Mouse (Mus musculus) heart, embryonic 12.5 days (tissue): Measurements from ENCODE around the gene Soat1. TPM values are rescaled to one million over a fixed set of nuclear protein-coding genes. Genes with fewer than 3 reads are reported as not detected.
A peak's percentile ranks its signal among the peaks of the same experiment; 100 is the strongest.
"Not testable (repeated sequence)": the region's sequence is repeated elsewhere in the genome, so short reads cannot be mapped to it uniquely, and the experiment has no call there.

ENCODE experiments used
- ATAC-seq: fragments of 200-750 bp; cut with Nextera tagmentation; 2 replicates; pipeline ENCODE4 v1.8.0; 2017; ENCODE audit warnings: moderate TSS enrichment, moderate library complexity; ENCODE audit not compliant: insufficient number of reproducible peaks, low FRiP score
- H3K27ac ChIP-seq: fragments of 300-500 bp; sonication (generic); 2 replicates; pipeline ENCODE4 v1.5.1; 2016; ENCODE audit warnings: mild to moderate bottlenecking, moderate library complexity; ENCODE audit not compliant: poor library complexity, severe bottlenecking
- H3K27me3 ChIP-seq: fragments of 300-500 bp; sonication (generic); replicated peaks from 2 replicates; pipeline ENCODE4 v1.6.1; 2016; ENCODE audit warnings: mild to moderate bottlenecking, moderate library complexity
- H3K36me3 ChIP-seq: fragments of 300-500 bp; sonication (generic); 2 replicates; pipeline ENCODE4 v1.6.1; 2016; ENCODE audit warnings: mild to moderate bottlenecking, moderate library complexity
- H3K4me1 ChIP-seq: fragments of 300-500 bp; sonication (generic); replicated peaks from 2 replicates; pipeline ENCODE4 v1.6.1; 2016; ENCODE audit warnings: mild to moderate bottlenecking
- H3K4me2 ChIP-seq: fragments of 300-500 bp; sonication (generic); 2 replicates; pipeline ENCODE4 v1.6.1; 2016; ENCODE audit warnings: mild to moderate bottlenecking, moderate library complexity
- H3K4me3 ChIP-seq: fragments of 300-500 bp; sonication (generic); 2 replicates; pipeline ENCODE4 v1.5.1; 2016; ENCODE audit warnings: mild to moderate bottlenecking
- H3K9ac ChIP-seq: fragments of 300-500 bp; sonication (generic); 2 replicates; pipeline ENCODE4 v1.6.1; 2016; ENCODE audit warnings: mild to moderate bottlenecking, moderate library complexity
- H3K9me3 ChIP-seq: fragments of 300-500 bp; sonication (generic); replicated peaks from 2 replicates; pipeline ENCODE4 v1.6.1; 2016; ENCODE audit warnings: mild to moderate bottlenecking, moderate library complexity
- WGBS: fragments of 180-500 bp; shearing (Covaris S2); methylation state at CpG from one replicate; pipeline ENCODE4 v1.1.7; 2016; 5-methylcytosine and 5-hydroxymethylcytosine counted together
- polyA plus RNA-seq: library from polyadenylated mRNA; unstranded; fragments of >200 nt; fragmentation: Nextera tagmentation; extraction: Ambion mirVana; gene quantifications from 2 replicates; pipeline ENCODE4 v1.2.1, GENCODE M21; 2016

The Soat1 gene
- polyA plus RNA-seq, 1 experiment from 2014 or later, result 48.9 TPM

DNA sequence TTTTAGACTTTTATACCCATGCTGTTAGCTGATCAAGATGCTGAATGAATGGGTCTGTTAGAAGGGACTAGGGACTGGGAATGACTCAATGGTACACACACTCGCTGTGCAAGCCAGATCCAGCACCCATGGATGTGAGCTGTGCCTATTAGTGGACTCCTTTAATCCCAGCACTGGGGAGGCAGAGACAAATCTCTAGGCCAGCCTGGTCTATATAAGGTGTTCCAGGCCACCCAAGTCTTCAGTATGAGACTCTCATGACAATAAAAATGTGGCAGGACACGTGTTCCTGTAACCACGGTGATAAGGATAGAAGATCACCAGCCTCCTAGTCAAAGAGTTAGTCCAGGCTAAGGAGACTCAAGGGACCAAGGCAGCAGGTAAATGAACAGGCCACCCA is 50.1 kb downstream of the Soat1 start:
- peaks cover 13% of the 10 kb centered on the region for H3K36me3 ChIP-seq
- no peak overlapping the region for H3K9ac ChIP-seq
- H3K27ac ChIP-seq, result no peak overlapping the region
- no peak overlapping the region for H3K4me3 ChIP-seq
- no peaks in the 10 kb centered on the region for H3K27me3 ChIP-seq
- no peaks in the 10 kb centered on the region for H3K9me3 ChIP-seq
- no peak for ATAC-seq
- no peak overlapping the region for H3K4me2 ChIP-seq
- 79% methylated on average over 3 of the region's 3 CpGs for WGBS
- H3K4me1 ChIP-seq, result no peaks in the 10 kb centered on the region

DNA sequence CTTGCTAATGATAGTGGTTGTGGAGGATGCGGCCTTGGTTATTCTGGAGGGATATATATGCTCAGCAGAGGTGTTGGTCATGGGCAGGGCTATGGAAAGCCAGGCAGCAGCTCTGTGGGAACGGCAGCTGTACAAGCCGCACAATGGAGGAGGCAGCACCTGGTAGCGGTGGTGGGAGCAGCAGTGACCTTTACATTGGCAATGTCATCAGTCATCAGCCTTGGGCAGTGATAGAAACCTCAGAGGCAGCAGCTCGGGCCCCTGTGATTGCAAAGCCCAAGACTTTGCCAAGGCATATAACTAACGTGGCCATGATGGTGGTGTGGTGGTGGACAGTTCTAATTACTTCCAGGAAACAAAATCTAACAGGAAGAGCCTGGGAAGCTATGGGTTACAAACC is 50.6 kb downstream of the Soat1 start:
- Histone ChIP-seq H3K27me3 (no peaks in the 10 kb centered on the region), H3K4me2 (no peak overlapping the region), H3K9ac (no peak overlapping the region), H3K4me1 (no peaks in the 10 kb centered on the region), H3K27ac (no peak overlapping the region), H3K4me3 (no peak overlapping the region), H3K36me3 (peaks cover 8% of the 10 kb centered on the region), H3K9me3 (no peaks in the 10 kb centered on the region)
- no peak for ATAC-seq
- 79% methylated on average over 6 of the region's 6 CpGs for WGBS

DNA sequence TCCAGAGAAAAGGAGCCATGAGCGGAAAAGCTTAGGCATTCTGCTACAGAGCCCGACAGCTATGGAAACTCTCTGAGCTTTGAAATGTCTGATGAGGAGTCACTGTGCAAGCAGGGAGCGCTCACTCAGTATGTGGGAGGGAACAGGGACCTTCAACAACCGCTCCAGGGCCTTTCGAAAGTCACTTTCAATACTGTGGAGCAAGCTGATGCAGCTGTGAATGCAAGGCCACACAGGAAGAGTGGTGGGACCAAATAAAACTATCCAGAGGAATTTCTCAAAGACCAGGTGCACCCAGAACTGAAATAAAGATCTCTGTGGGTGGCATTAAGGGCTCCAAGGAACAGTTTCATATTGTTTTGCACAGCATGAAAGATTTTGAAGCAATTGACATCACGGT is 51.3 kb downstream of the Soat1 start:
- no peak for ATAC-seq
- H3K27me3 ChIP-seq, result no peaks in the 10 kb centered on the region
- H3K9me3 ChIP-seq, result no peaks in the 10 kb centered on the region
- H3K4me1 ChIP-seq, result no peaks in the 10 kb centered on the region
- H3K9ac ChIP-seq, result no peak overlapping the region
- H3K27ac ChIP-seq, result no peak overlapping the region
- no peak overlapping the region for H3K4me3 ChIP-seq
- WGBS, result 67% methylated on average over 6 of the region's 6 CpGs
- no peak overlapping the region for H3K4me2 ChIP-seq
- peaks cover 8% of the 10 kb centered on the region; the same call in 1 of the 2 replicates for H3K36me3 ChIP-seq

GRCm38 (mm10) chr1:156420671-156421297 is 53.3 kb downstream of the Soat1 start, which contains the start of gene Axdnd1:
Gene Axdnd1, minus strand, starts transcription at chr1:156421159.
- Histone ChIP-seq H3K4me2 (peak within 1 kb of the TSS; percentile 67), H3K4me3 (peak within 1 kb of the TSS; percentile 65), H3K36me3 (peaks cover 4% of the 10 kb centered on the region; the same call in 1 of the 2 replicates), H3K9ac (peak within 1 kb of the TSS; percentile 55), H3K27ac (no peak within 1 kb of the TSS; the same call in 1 of the 2 replicates), H3K27me3 (no peaks in the 10 kb centered on the region), H3K9me3 (peaks cover 6% of the 10 kb centered on the region; the same call in 1 of the 2 replicates), H3K4me1 (no peaks in the 10 kb centered on the region)
- under 1% methylated on average over 43 of the region's 44 CpGs for WGBS
- ATAC-seq, result peak; percentile 94

- Histone ChIP-seq H3K4me2 (no peak overlapping the region), H3K9me3 (peaks cover 6% of the 10 kb centered on the region; the same call in 1 of the 2 replicates), H3K36me3 (no peaks in the 10 kb centered on the region), H3K27me3 (no peaks in the 10 kb centered on the region), H3K4me3 (no peak overlapping the region), H3K9ac (no peak overlapping the region), H3K4me1 (no peaks in the 10 kb centered on the region), H3K27ac (no peak overlapping the region)
- 67% methylated on average over 4 of the region's 4 CpGs for WGBS
- no peak for ATAC-seq
These were observed 56.0 kb downstream of the Soat1 start for GRCm38 (mm10) chr1:156418170-156418569.

- 59% methylated on average over 4 of the region's 4 CpGs for WGBS
- H3K4me1 ChIP-seq, result 0 out of 2 replicates have a peak, but pooled peaks cover 5% of the 10 kb centered on the region
- H3K9me3 ChIP-seq, result peaks cover 3% of the 10 kb centered on the region; the same call in 1 of the 2 replicates
- no peak overlapping the region for H3K4me3 ChIP-seq
- no peak overlapping the region for H3K9ac ChIP-seq
- no peak for ATAC-seq
- no peaks in the 10 kb centered on the region for H3K27me3 ChIP-seq
- H3K4me2 ChIP-seq, result no peak overlapping the region
- no peak overlapping the region for H3K27ac ChIP-seq
- H3K36me3 ChIP-seq, result no peaks in the 10 kb centered on the region
These were observed 65.6 kb downstream of the Soat1 start for GRCm38 (mm10) chr1:156408521-156408920.

- Histone ChIP-seq H3K9me3 (peaks cover 3% of the 10 kb centered on the region; the same call in 1 of the 2 replicates), H3K9ac (no peak overlapping the region), H3K27me3 (no peaks in the 10 kb centered on the region), H3K4me1 (0 out of 2 replicates have a peak, but pooled peaks cover 5% of the 10 kb centered on the region), H3K4me3 (no peak overlapping the region), H3K4me2 (no peak overlapping the region), H3K36me3 (no peaks in the 10 kb centered on the region), H3K27ac (no peak overlapping the region)
- ATAC-seq, result no peak
- WGBS, result 30% methylated on average over 3 of the region's 3 CpGs
These were observed 66.1 kb downstream of the Soat1 start for GRCm38 (mm10) chr1:156408004-156408403.

DNA sequence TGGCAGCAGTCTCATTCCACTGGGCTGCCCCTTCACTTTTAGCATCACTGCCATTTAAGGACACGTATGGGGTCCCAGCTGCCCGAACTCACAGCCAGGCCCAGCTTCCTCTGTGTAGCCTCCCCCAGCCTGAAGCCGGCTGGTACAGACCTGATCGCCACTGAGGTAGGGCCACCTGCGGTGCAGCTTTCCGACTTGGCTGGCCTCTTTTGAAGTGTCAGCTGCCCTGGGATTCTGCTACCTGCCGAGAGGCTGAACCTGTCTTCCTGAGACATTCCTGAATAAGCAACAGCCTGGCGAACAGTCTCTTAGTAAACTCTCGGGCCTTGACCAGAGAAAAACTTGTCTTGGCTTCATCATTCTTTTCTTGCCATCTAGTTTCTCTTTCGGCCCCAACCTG is 70.9 kb downstream of the Soat1 start:
- WGBS, result 52% methylated on average over 10 of the region's 10 CpGs

DNA sequence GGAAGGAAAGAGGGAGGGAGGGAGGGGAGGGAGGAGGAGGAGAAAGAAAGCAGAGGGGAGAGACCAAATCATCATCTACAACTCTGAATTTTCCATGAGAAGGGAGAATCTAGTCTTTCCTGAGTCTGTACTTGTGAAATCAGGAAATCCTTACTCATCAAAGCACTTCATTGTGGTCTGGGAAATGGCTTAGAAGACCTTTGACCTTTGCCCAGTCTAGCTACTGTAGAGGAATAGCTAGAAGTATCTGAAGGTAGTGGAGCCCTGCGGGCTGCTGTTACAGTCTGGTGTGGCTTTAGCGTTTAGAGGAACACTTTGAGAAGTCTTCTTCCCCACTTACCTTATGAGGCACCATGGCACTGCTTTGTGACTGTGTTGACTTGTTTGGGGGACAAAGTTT is 71.6 kb downstream of the Soat1 start:
- no peaks in the 10 kb centered on the region for H3K4me1 ChIP-seq
- peaks cover 8% of the 10 kb centered on the region; the same call in 1 of the 2 replicates for H3K9me3 ChIP-seq
- 42% methylated on average over 2 of the region's 2 CpGs for WGBS
- no peak overlapping the region for H3K4me3 ChIP-seq
- H3K36me3 ChIP-seq, result no peaks in the 10 kb centered on the region
- H3K27me3 ChIP-seq, result no peaks in the 10 kb centered on the region
- no peak overlapping the region for H3K27ac ChIP-seq
- ATAC-seq, result no peak
- H3K4me2 ChIP-seq, result no peak overlapping the region
- no peak overlapping the region for H3K9ac ChIP-seq

More for the DNA sequence above, 70.9 kb downstream of the Soat1 start:
- Histone ChIP-seq H3K27ac (no peak overlapping the region), H3K4me3 (no peak overlapping the region), H3K36me3 (no peaks in the 10 kb centered on the region), H3K9ac (no peak overlapping the region), H3K4me1 (0 out of 2 replicates have a peak, but pooled peaks cover 3% of the 10 kb centered on the region), H3K27me3 (no peaks in the 10 kb centered on the region), H3K4me2 (no peak overlapping the region), H3K9me3 (peaks cover 8% of the 10 kb centered on the region; the same call in 1 of the 2 replicates)
- ATAC-seq, result no peak

GRCm38 (mm10) chr1:156400159-156400558 is 74.0 kb downstream of the Soat1 start:
- H3K27ac ChIP-seq, H3K36me3 ChIP-seq, H3K27me3 ChIP-seq, H3K4me2 ChIP-seq, ATAC-seq, H3K4me3 ChIP-seq, H3K4me1 ChIP-seq, H3K9me3 ChIP-seq, H3K9ac ChIP-seq: not testable (repeated sequence)
- 41% methylated on average over 3 of the region's 3 CpGs for WGBS

- no peak overlapping the region for H3K4me2 ChIP-seq
- H3K27me3 ChIP-seq, result no peaks in the 10 kb centered on the region
- no peaks in the 10 kb centered on the region for H3K9me3 ChIP-seq
- no peak overlapping the region for H3K9ac ChIP-seq
- no peak overlapping the region for H3K4me3 ChIP-seq
- 44% methylated on average over 4 of the region's 4 CpGs for WGBS
- H3K36me3 ChIP-seq, result no peaks in the 10 kb centered on the region
- ATAC-seq, result no peak
- no peak overlapping the region for H3K27ac ChIP-seq
- 0 out of 2 replicates have a peak, but pooled peaks cover 3% of the 10 kb centered on the region for H3K4me1 ChIP-seq
These were observed 81.0 kb downstream of the Soat1 start for GRCm38 (mm10) chr1:156393148-156393547.

- WGBS, result 61% methylated on average over 3 of the region's 3 CpGs
- no peak overlapping the region for H3K4me2 ChIP-seq
These were observed 87.3 kb downstream of the Soat1 start for GRCm38 (mm10) chr1:156386880-156387279.

More at GRCm38 (mm10) chr1:156386880-156387279, 87.3 kb downstream of the Soat1 start:
- Histone ChIP-seq H3K36me3 (no peaks in the 10 kb centered on the region), H3K9ac (no peak overlapping the region), H3K27ac (no peak overlapping the region), H3K27me3 (no peaks in the 10 kb centered on the region), H3K4me3 (no peak overlapping the region), H3K9me3 (no peaks in the 10 kb centered on the region), H3K4me1 (no peaks in the 10 kb centered on the region)
- ATAC-seq, result no peak
